Comparison of ENCODE assay signal across 8 mouse cellular contexts in genomic region chr2:167162516-167163021, GRCm38 (mm10). TPM values are rescaled to one million over a fixed set of nuclear protein-coding genes. Genes with fewer than 3 reads are reported as not detected.
DNase-seq lines count a peak whose midpoint lies in the region; ATAC-seq lines count a peak whose summit lies in the region.

No protein-coding gene starts in this region.

- intact Hi-C loops in left cerebral cortex, postnatal 10 days (cut with DNase I): no loop called here

- ATAC-seq in limb, embryonic 13.5 days (ENCODE audit: low FRiP score, low read depth): peak; percentile 68; the same call in 1 of the 2 replicates
- ATAC-seq in forebrain, embryonic 11.5 days (replicated peaks; ENCODE audit: low FRiP score): no peak

- H3K9me3 ChIP-seq in limb, embryonic 13.5 days: 0 out of 2 replicates have a peak, but pooled peaks cover 8% of the 10 kb centered on the region
- no peaks in the 10 kb centered on the region for H3K9me3 ChIP-seq in forebrain, embryonic 11.5 days (ENCODE audit: control insufficient read depth, low read length)

- H3K9ac ChIP-seq in limb, embryonic 13.5 days: no peak overlapping the region
- H3K9ac ChIP-seq in forebrain, embryonic 11.5 days (ENCODE audit: low read length): no peak overlapping the region

- H3K4me2 ChIP-seq in limb, embryonic 13.5 days (replicated peaks): no peak overlapping the region
- no peak overlapping the region for H3K4me2 ChIP-seq in forebrain, embryonic 11.5 days (ENCODE audit: low read depth, low read length, severe bottlenecking)

- 43% methylated on average over 10 of the region's 10 CpGs for WGBS in limb, embryonic 13.5 days
- 86% methylated on average over 10 of the region's 10 CpGs for WGBS in forebrain, embryonic 11.5 days

- no peak overlapping the region for H3K4me3 ChIP-seq in limb, embryonic 13.5 days
- H3K4me3 ChIP-seq in forebrain, embryonic 11.5 days (ENCODE audit: low read depth, low read length): no peak overlapping the region

- H3K4me1 ChIP-seq in limb, embryonic 13.5 days: peaks cover 36% of the 10 kb centered on the region
- no peaks in the 10 kb centered on the region for H3K4me1 ChIP-seq in forebrain, embryonic 11.5 days (replicated peaks; ENCODE audit: control insufficient read depth, insufficient read depth, low read length)

- peak overlapping the region; percentile 69 for H3K27ac ChIP-seq in limb, embryonic 13.5 days
- H3K27ac ChIP-seq in forebrain, embryonic 11.5 days (ENCODE audit: low read depth, low read length): no peak overlapping the region

- H3K27me3 ChIP-seq in limb, embryonic 13.5 days: no peaks in the 10 kb centered on the region
- H3K27me3 ChIP-seq in forebrain, embryonic 11.5 days (ENCODE audit: control insufficient read depth, insufficient read depth, low read length): no peaks in the 10 kb centered on the region

- H3K36me3 ChIP-seq in limb, embryonic 13.5 days: no peaks in the 10 kb centered on the region
- H3K36me3 ChIP-seq in forebrain, embryonic 11.5 days (ENCODE audit: control insufficient read depth, insufficient read depth, low read length): no peaks in the 10 kb centered on the region

- DNase-seq in adrenal gland, adult 8-10 months: peak; percentile 24
- no peak for DNase-seq in adrenal gland, adult 18-20 months (ENCODE audit: low spot score in 2 of 2)
- DNase-seq in left cerebral cortex, postnatal 10 days (ENCODE audit: extremely low spot score in 1 of 2, low spot score in 2 of 2): peak; percentile 51 to 55
- no peak for DNase-seq in left cerebral cortex, adult 9 months (ENCODE audit: low spot score in 2 of 2)
- DNase-seq in fibroblast of lung, adult 2 months (ENCODE audit: low read depth): peak; percentile 91
- no peak for DNase-seq in forebrain, embryonic 11.5 days (ENCODE audit: low spot score)
- no peak for DNase-seq in spleen, postnatal 14 days (ENCODE audit: low spot score in 2 of 2)

RNA-seq across cellular contexts. Expression of gene Kcnb1, which starts 27.4 kb away (rescaled TPM):
- total RNA-seq in adrenal gland, adult 8-10 months (2022): 10 to 100 TPM; 12.6 to 27.7 (median 18.8) TPM
- 10 to 100 TPM; 17.6 to 46.0 TPM for total RNA-seq in adrenal gland, adult 18-20 months (2021)
- 10 to 100 TPM; 95.0 to 95.2 TPM for total RNA-seq in left cerebral cortex, postnatal 10 days (2021)
- polyA plus RNA-seq in limb, embryonic 13.5 days (2015; fragmentation: Nextera tagmentation; extraction: Ambion mirVana): 0.84 and 1.0 TPM in 2 replicates
- polyA plus RNA-seq in forebrain, embryonic 11.5 days (2014; fragmentation: Nextera tagmentation; extraction: Ambion mirVana): 0.73 and 0.85 TPM in 2 replicates

Comparison
In these comparisons a context has a peak if more than half of its experiments do, and no peak if none do; other contexts are left out.
1. DNase-seq: peak in adrenal gland, adult 8-10 months (single experiment), left cerebral cortex, postnatal 10 days (2 of 2) and fibroblast of lung, adult 2 months (single experiment); none in adrenal gland, adult 18-20 months (0 of 2), left cerebral cortex, adult 9 months (0 of 2), forebrain, embryonic 11.5 days (single experiment) and spleen, postnatal 14 days (0 of 2).